Mouse (Mus musculus) MEL (cell line): Measurements from ENCODE around the gene Gng7.

ENCODE experiments used
- CHD1 ChIP-seq: IDR thresholded peaks from 2 replicates; pipeline ENCODE4 v1.6.1; 2012; ENCODE audit warnings: low read depth, mild to moderate bottlenecking, inconsistent platforms, low read length, improper control_type of control experiment
- CTCF ChIP-seq, 3 experiments: IDR thresholded peaks in 2 of 3; conservative IDR thresholded peaks in 1 of 3; 2 replicates each; pipeline ENCODE4 v1.5.1; 2011 to 2012; ENCODE audit warnings: low read length in 3 of 3, low read depth in 2 of 3, mild to moderate bottlenecking in 2 of 3, improper control_type of control experiment in 1 of 3, inconsistent platforms in 1 of 3, mixed read lengths in 1 of 3, moderate library complexity in 1 of 3; ENCODE audit not compliant: control insufficient read depth in 1 of 3, insufficient read depth in 1 of 3, poor library complexity in 1 of 3, severe bottlenecking in 1 of 3
- E2F4 ChIP-seq: IDR thresholded peaks from 2 replicates; pipeline ENCODE4 v1.6.1; 2011; ENCODE audit warnings: low read depth, low read length, improper control_type of control experiment, borderline replicate concordance
- MAFK ChIP-seq: IDR thresholded peaks from 2 replicates; pipeline ENCODE4 v1.6.1; 2011; ENCODE audit warnings: low read depth, mild to moderate bottlenecking, low read length, improper control_type of control experiment, borderline replicate concordance
- MAX ChIP-seq: IDR thresholded peaks from 2 replicates; pipeline ENCODE4 v1.6.1; 2011; ENCODE audit warnings: low read length, improper control_type of control experiment
- MYB ChIP-seq: IDR thresholded peaks from 2 replicates; pipeline ENCODE4 v1.6.1; 2011; ENCODE audit warnings: mild to moderate bottlenecking, low read depth, low read length, improper control_type of control experiment
- NRF1 ChIP-seq: IDR thresholded peaks from 2 replicates; pipeline ENCODE4 v1.6.1; 2014; ENCODE audit warnings: low read depth, mild to moderate bottlenecking, inconsistent platforms, low read length, improper control_type of control experiment, moderate library complexity; ENCODE audit not compliant: poor library complexity, insufficient read depth, severe bottlenecking
- POLR2A ChIP-seq, 2 experiments: IDR thresholded peaks; 2 replicates each; pipeline ENCODE4 v1.6.1; 2011 to 2012; ENCODE audit warnings: low read length in 2 of 2, mild to moderate bottlenecking in 2 of 2, control low read depth in 1 of 2, improper control_type of control experiment in 1 of 2, low read depth in 1 of 2, moderate library complexity in 1 of 2; ENCODE audit not compliant: control insufficient read depth in 1 of 2, insufficient read depth in 1 of 2, poor library complexity in 1 of 2
- SMC3 ChIP-seq: IDR thresholded peaks from 2 replicates; pipeline ENCODE4 v1.6.1; 2011; ENCODE audit warnings: low read depth, low read length, improper control_type of control experiment
- TBP ChIP-seq: IDR thresholded peaks from 2 replicates; pipeline ENCODE4 v1.8.0; 2011; ENCODE audit warnings: low read depth, low read length, improper control_type of control experiment
- TCF12 ChIP-seq: IDR thresholded peaks from 2 replicates; pipeline ENCODE4 v1.6.1; 2014; ENCODE audit warnings: low read depth, mild to moderate bottlenecking, inconsistent platforms, low read length, improper control_type of control experiment, moderate library complexity
- ZKSCAN1 ChIP-seq: IDR thresholded peaks from 2 replicates; pipeline ENCODE4 v1.6.1; 2012; ENCODE audit warnings: low read depth, mild to moderate bottlenecking, inconsistent platforms, low read length, improper control_type of control experiment, moderate library complexity

GRCm38 (mm10) chr10:80931153-80931671, 83.5 kb downstream of the Gng7 start:
- no peak for TF ChIP-seq MAX
- no peak for TF ChIP-seq SMC3
- TF ChIP-seq POLR2A (IDR thresholded peaks at IDR 0.05; ENCODE audit: control insufficient read depth in 1 of 2, insufficient read depth in 1 of 2, low read depth in 1 of 2, low read length in 2 of 2, poor library complexity in 1 of 2), result no peak
- no peak for TF ChIP-seq TCF12
- TF ChIP-seq MYB, result no peak
- no peak for TF ChIP-seq CHD1
- TF ChIP-seq E2F4, result no peak
- no peak for TF ChIP-seq MAFK
- TF ChIP-seq ZKSCAN1, result no peak
- TF ChIP-seq TBP, result no peak
- TF ChIP-seq NRF1, result no peak
- no peak for TF ChIP-seq CTCF (IDR thresholded peaks at IDR 0.05 in 2 of 3, conservative IDR thresholded peaks at IDR 0.05 in 1 of 3; ENCODE audit: control insufficient read depth in 1 of 3, insufficient read depth in 1 of 3, low read depth in 2 of 3, low read length in 3 of 3, poor library complexity in 1 of 3, severe bottlenecking in 1 of 3)
